In genomic region chr6:57641789-57642188, GRCm38 (mm10) we compare ENCODE assay signal across 7 mouse cellular contexts. TPM values are rescaled to one million over a fixed set of nuclear protein-coding genes. Genes with fewer than 3 reads are reported as not detected.
A peak's percentile ranks its signal among the peaks of the same experiment; 100 is the strongest.
DNase-seq lines count a peak whose midpoint lies in the region; ATAC-seq lines count a peak whose summit lies in the region.

No protein-coding gene starts in this region.

- no peak overlapping the region for H3K4me2 ChIP-seq in hindbrain, embryonic 13.5 days

- H3K9ac ChIP-seq in hindbrain, embryonic 13.5 days: no peak overlapping the region

- ATAC-seq in frontal cortex, adult (ENCODE audit: low TSS enrichment): peak; percentile 76
- ATAC-seq in hindbrain, embryonic 13.5 days (ENCODE audit: low FRiP score): peak; percentile 96
- peak; percentile 62 for ATAC-seq in megakaryocyte, adult 5-6 weeks (ENCODE audit: poor library complexity, severe bottlenecking)

- no peak overlapping the region for H3K27ac ChIP-seq in hindbrain, embryonic 13.5 days

- WGBS in hindbrain, embryonic 13.5 days: 44% methylated on average over 4 of the region's 4 CpGs

- peak; percentile 94 for DNase-seq in NIH3T3 (ENCODE audit: low read depth)
- peak; percentile 79 for DNase-seq in brain, adult 2 months (ENCODE audit: low read depth, low spot score)
- peak; percentile 8 to 28 for DNase-seq in left cerebral cortex, adult 8-10 months (ENCODE audit: low spot score in 2 of 2)
- DNase-seq in skeletal muscle tissue, adult 2 months (ENCODE audit: low read depth, low spot score): peak; percentile 53

- H3K4me3 ChIP-seq in hindbrain, embryonic 13.5 days: no peak overlapping the region

- H3K9me3 ChIP-seq in hindbrain, embryonic 13.5 days: no peaks in the 10 kb centered on the region

- H3K36me3 ChIP-seq in hindbrain, embryonic 13.5 days: no peaks in the 10 kb centered on the region

- H3K27me3 ChIP-seq in hindbrain, embryonic 13.5 days: no peaks in the 10 kb centered on the region

- H3K4me1 ChIP-seq in hindbrain, embryonic 13.5 days (replicated peaks): no peaks in the 10 kb centered on the region

RNA-seq across cellular contexts. Expression of gene Pyurf, which starts 50.1 kb away (rescaled TPM):
- polyA plus RNA-seq in hindbrain, embryonic 13.5 days (2015; fragmentation: Nextera tagmentation; extraction: Ambion mirVana): 16.0 and 16.3 TPM in 2 replicates
- 10 to 100 TPM in 1 of 4 experiments, 1 to 10 TPM in 3; 8.6 to 10.2 (median 9.7) TPM for total RNA-seq in left cerebral cortex, adult 8-10 months (2022)
- total RNA-seq in megakaryocyte, adult 5-6 weeks (2015): 3.5 and 3.6 TPM in 2 replicates
- 7.9 and 9.1 TPM in 2 replicates for total RNA-seq in megakaryocyte, adult 5-6 weeks (2017)

Comparison
In these comparisons a context has a peak if more than half of its experiments do, and no peak if none do; other contexts are left out.
1. DNase-seq: peak in every context shown above with its lines; median percentile 94 in NIH3T3; 79 in brain, adult 2 months; 53 in skeletal muscle tissue, adult 2 months; 18 in left cerebral cortex, adult 8-10 months.